Mouse (Mus musculus) megakaryocyte, embryonic 14.5 days (primary cell): ENCODE results near the gene Agbl1. TPM values are rescaled to one million over a fixed set of nuclear protein-coding genes. Genes with fewer than 3 reads are reported as not detected.

Experiments
- H3K27me3 ChIP-seq: replicated peaks from 2 replicates; pipeline ENCODE3; 2012; ENCODE audit warnings: inconsistent platforms
- H3K36me3 ChIP-seq: replicated peaks from 2 replicates; pipeline ENCODE3; 2012; ENCODE audit warnings: low read length, inconsistent platforms, mixed read lengths
- H3K4me1 ChIP-seq: 2 replicates; pipeline ENCODE4 v1.6.1; 2012; ENCODE audit warnings: inconsistent platforms
- H3K4me3 ChIP-seq: replicated peaks from 2 replicates; pipeline ENCODE3; 2012; ENCODE audit warnings: moderate library complexity, mild to moderate bottlenecking, inconsistent platforms
- H3K9me3 ChIP-seq: 2 replicates; pipeline ENCODE4 v1.6.1; 2012; ENCODE audit warnings: inconsistent platforms
- FLI1 ChIP-seq: IDR thresholded peaks from 2 replicates; pipeline ENCODE4 v1.6.1; 2012; ENCODE audit warnings: low read length, inconsistent platforms, mixed read lengths
- GATA1 ChIP-seq: IDR thresholded peaks from 3 replicates; pipeline ENCODE4 v1.6.1; 2012; ENCODE audit warnings: mixed read lengths, low read length, inconsistent platforms, borderline replicate concordance
- polyA plus RNA-seq: library from polyadenylated mRNA; stranded (reverse); fragments of >175 nt; gene quantifications from 2 replicates; pipeline ENCODE4 v1.2.3, GENCODE M21; 2012; ENCODE audit warnings: low replicate concordance; ENCODE audit not compliant: insufficient read depth

Agbl1 gene
- polyA plus RNA-seq, 1 experiment = not detected

DNA sequence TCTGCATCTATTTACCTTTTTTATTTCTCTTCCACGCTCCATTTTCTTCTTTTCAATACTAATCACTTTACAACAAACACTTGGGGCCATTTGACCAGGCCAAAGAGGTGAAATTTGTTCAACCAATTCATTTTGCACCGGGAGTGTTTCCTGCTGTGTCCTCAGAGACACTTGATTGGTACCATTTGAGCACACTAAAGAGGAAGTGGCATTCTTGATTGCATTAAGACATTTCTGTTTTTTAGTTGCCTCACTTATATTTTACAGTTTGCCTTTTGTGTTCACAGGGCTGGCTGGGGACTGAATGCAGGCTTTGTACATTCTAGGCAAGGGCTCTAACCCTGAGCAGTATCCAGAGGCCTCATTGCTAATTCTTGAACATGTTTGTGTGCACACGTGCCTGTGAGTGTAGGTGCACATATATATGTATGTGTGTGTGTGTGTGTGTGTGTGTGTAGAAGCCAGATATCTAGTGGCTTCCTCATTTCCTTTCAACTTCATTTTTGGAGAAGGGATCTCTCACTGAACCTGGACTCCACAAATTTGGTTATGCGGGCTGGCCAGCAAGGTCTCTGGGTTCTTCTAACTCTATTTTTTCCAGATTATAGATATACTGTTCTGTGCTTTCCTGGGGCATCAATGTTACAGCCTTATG, 182.4 kb downstream of the Agbl1 start:
- TF ChIP-seq FLI1 (no peak), GATA1 (no peak)
- Histone ChIP-seq H3K4me1 (no peaks in the 10 kb centered on the region), H3K9me3 (peaks cover 7% of the 10 kb centered on the region; the same call in 1 of the 2 replicates), H3K36me3 (no peaks in the 10 kb centered on the region), H3K4me3 (no peak overlapping the region), H3K27me3 (no peaks in the 10 kb centered on the region)

DNA sequence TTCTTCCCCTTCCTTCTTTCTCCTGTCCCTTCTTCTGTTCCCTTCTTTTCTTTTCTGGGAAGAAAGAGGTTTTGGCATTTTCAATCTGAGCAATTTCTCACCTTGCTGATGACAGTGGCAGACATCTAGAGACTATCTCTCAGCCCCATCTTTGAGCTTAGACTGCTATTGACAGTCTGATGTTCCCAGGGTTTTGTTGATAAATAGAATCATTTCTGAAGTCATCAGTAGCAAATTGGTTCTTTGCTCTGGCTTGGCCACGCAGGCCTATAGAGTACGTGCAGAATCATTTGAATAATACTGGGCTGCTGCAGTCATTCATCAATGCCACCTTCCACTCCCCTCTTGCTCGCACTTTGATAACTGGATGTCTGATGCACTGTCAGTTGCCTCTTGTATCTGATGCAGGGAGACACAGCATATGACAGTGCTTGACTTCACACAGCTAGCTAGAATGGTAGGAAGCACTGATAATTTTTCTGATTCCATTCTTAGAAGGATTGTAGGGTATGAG, 186.5 kb downstream of the Agbl1 start:
- Histone ChIP-seq H3K36me3 (no peaks in the 10 kb centered on the region), H3K27me3 (no peaks in the 10 kb centered on the region), H3K4me3 (no peak overlapping the region), H3K9me3 (0 out of 2 replicates have a peak, but pooled peaks cover 3% of the 10 kb centered on the region), H3K4me1 (no peaks in the 10 kb centered on the region)
- TF ChIP-seq FLI1 = no peak
- no peak for TF ChIP-seq GATA1

- H3K4me1 ChIP-seq = no peaks in the 10 kb centered on the region
- H3K4me3 ChIP-seq = no peak overlapping the region
- no peaks in the 10 kb centered on the region for H3K27me3 ChIP-seq
- no peaks in the 10 kb centered on the region for H3K36me3 ChIP-seq
- H3K9me3 ChIP-seq = no peaks in the 10 kb centered on the region
- TF ChIP-seq FLI1 (no peak), GATA1 (no peak)
Observed at GRCm38 (mm10) chr7:76438581-76438980, 208.9 kb downstream of the Agbl1 start.

DNA sequence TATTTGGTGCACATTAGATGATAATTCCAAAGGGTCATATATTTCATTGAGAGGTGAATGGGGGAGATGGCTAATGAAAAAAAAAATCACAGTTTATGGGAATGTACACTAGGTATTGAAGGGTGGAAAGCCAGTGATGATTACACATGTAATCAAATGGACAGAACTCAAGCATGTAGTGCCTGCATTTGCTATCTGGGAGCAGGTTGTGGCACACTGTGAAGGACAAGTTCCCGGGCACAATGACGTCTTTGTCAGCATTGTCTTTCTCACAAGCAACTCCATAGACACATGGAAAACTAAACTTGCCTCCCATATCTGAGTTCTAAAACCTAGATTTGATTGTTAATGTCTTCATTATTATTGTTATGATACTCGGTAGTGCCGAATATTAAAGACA, 209.3 kb downstream of the Agbl1 start:
- Histone ChIP-seq H3K4me3 (no peak overlapping the region), H3K9me3 (no peaks in the 10 kb centered on the region), H3K27me3 (no peaks in the 10 kb centered on the region), H3K4me1 (no peaks in the 10 kb centered on the region), H3K36me3 (no peaks in the 10 kb centered on the region)
- TF ChIP-seq FLI1 (no peak), GATA1 (no peak)

DNA sequence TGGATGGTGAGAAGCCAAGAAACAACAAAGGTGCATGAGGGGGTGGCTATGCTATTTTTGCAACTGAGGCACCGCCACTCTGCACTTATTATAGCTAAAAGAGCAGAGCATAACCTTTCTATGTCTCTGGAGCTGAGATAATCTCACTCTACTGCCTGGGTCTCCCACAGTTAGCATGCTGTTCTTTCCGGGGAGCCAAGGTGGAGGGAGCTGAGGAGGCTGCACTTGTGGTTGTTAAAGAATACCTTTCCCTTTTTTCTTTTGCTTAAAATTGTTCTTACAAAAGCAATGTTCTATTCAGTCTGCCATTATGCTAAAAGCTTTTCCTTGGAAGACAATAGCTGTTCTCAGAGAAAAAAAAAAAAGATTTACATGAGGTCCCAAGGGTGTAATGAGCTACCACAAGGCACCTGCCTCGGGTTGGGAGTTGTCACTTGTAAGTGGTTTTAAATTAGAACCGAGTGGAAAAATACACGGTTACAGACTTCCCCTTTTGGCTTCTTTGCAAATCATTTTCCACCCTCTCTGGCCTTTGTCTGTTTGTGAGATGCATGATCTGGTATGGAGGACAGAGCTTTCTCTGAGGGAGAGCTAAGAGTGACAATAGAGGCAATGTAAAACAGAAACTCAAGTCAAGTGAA, 232.8 kb downstream of the Agbl1 start:
- Histone ChIP-seq H3K4me1 (no peaks in the 10 kb centered on the region), H3K27me3 (no peaks in the 10 kb centered on the region), H3K9me3 (no peaks in the 10 kb centered on the region), H3K36me3 (no peaks in the 10 kb centered on the region), H3K4me3 (no peak overlapping the region)
- no peak for TF ChIP-seq FLI1

DNA sequence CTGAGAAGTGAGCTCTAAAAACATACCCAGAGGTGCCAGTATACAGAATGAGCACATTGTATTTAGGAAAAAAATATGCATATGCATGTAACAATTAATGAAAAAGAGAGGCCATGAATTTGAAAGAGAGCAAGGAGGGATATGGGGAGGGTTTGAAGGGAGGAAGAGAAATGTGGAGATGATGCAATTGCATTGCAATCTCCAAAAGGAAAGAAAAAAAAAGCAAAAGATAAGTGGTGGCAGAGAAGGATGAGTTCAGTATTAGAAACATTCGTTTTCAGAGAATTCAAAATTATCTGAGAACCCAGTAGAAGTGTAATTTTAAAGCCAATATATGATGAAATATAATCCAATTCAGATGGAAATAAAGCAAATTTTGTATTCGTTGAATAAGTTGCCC, 236.7 kb downstream of the Agbl1 start:
- Histone ChIP-seq H3K27me3 (no peaks in the 10 kb centered on the region), H3K9me3 (no peaks in the 10 kb centered on the region), H3K4me1 (no peaks in the 10 kb centered on the region), H3K36me3 (no peaks in the 10 kb centered on the region), H3K4me3 (no peak overlapping the region)
- TF ChIP-seq FLI1 (no peak), GATA1 (no peak)

- H3K4me1 ChIP-seq = no peaks in the 10 kb centered on the region
- TF ChIP-seq FLI1 (no peak), GATA1 (no peak)
- no peaks in the 10 kb centered on the region for H3K36me3 ChIP-seq
- no peaks in the 10 kb centered on the region for H3K27me3 ChIP-seq
- 0 out of 2 replicates have a peak, but pooled peaks cover 3% of the 10 kb centered on the region for H3K9me3 ChIP-seq
- H3K4me3 ChIP-seq = no peak overlapping the region
Observed at GRCm38 (mm10) chr7:76474233-76474632, 244.5 kb downstream of the Agbl1 start.

- peaks cover 7% of the 10 kb centered on the region; the same call in 1 of the 2 replicates for H3K9me3 ChIP-seq
- H3K4me3 ChIP-seq = no peak overlapping the region
- H3K27me3 ChIP-seq = no peaks in the 10 kb centered on the region
- H3K36me3 ChIP-seq = no peaks in the 10 kb centered on the region
- H3K4me1 ChIP-seq = no peaks in the 10 kb centered on the region
- TF ChIP-seq GATA1 (no peak), FLI1 (no peak)
Observed at GRCm38 (mm10) chr7:76485546-76485945, 255.9 kb downstream of the Agbl1 start.

GRCm38 (mm10) chr7:76487519-76487918, 257.8 kb downstream of the Agbl1 start:
- no peak for TF ChIP-seq FLI1
- TF ChIP-seq GATA1 = no peak
- Histone ChIP-seq H3K27me3 (no peaks in the 10 kb centered on the region), H3K4me1 (no peaks in the 10 kb centered on the region), H3K36me3 (no peaks in the 10 kb centered on the region), H3K4me3 (no peak overlapping the region), H3K9me3 (peaks cover 7% of the 10 kb centered on the region; the same call in 1 of the 2 replicates)

GRCm38 (mm10) chr7:76524291-76524690, 294.6 kb downstream of the Agbl1 start:
- H3K4me1 ChIP-seq = no peaks in the 10 kb centered on the region
- no peaks in the 10 kb centered on the region for H3K27me3 ChIP-seq
- TF ChIP-seq GATA1 = no peak
- TF ChIP-seq FLI1 = no peak
- no peaks in the 10 kb centered on the region for H3K9me3 ChIP-seq
- no peaks in the 10 kb centered on the region for H3K36me3 ChIP-seq
- H3K4me3 ChIP-seq = no peak overlapping the region
